Mouse (Mus musculus): Measurements from ENCODE around the gene Prkrip1.
"Not testable (repeated sequence)": the region's sequence is repeated elsewhere in the genome, so short reads cannot be mapped to it uniquely, and the experiment has no call there.

DNA sequence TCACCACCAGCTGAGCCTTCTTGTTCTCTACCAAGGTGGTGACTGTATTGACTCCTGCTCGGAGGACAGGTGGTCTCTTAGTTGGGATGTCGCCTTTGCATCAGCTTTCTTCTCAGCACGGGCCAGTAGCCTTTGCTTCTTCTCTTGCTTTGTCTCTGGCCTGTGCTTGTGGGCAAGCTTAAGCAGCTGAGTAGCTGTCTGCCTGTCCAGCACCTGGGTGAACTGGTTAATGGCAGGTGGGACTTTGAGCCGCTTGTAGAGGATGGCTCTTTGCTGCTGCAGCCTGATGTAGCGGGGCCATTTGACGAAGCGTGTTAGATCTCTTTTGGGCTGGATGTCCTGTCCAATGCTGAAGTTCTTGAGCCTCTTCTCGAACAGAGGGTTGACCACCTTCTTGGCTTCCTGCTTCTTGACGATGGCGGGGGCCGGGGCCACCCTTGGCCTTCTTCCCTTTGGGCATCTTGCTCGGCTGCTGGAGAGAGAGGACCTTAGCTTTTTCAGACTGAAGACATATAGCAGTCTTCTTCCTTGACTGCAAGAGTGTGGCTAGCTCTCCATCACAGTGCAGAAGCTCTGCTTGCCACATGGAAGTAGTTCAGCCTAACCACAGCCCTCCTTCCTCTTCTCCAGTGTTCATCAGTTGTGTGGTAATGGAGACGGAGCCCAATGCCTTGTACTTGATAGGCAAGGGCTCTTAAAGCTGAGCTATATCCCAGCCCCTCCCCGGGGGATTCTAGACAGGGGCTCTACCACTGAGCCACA, 12.8 kb upstream of the Prkrip1 start:
- not testable (repeated sequence) for TF ChIP-seq CTCF (IDR thresholded peaks at IDR 0.05; ENCODE audit: low read depth, low read length); EP300 (IDR thresholded peaks at IDR 0.05; ENCODE audit: insufficient read depth, low read depth, low read length)

Measured in ES-Bruce4 (cell line).